Mouse (Mus musculus): ENCODE measurements around the gene Pcsk2. TPM values are rescaled to one million over a fixed set of nuclear protein-coding genes. Genes with fewer than 3 reads are reported as not detected.

Pcsk2 gene
- polyA plus RNA-seq, 1 experiment from 2014 or later = 1.4 TPM

DNA sequence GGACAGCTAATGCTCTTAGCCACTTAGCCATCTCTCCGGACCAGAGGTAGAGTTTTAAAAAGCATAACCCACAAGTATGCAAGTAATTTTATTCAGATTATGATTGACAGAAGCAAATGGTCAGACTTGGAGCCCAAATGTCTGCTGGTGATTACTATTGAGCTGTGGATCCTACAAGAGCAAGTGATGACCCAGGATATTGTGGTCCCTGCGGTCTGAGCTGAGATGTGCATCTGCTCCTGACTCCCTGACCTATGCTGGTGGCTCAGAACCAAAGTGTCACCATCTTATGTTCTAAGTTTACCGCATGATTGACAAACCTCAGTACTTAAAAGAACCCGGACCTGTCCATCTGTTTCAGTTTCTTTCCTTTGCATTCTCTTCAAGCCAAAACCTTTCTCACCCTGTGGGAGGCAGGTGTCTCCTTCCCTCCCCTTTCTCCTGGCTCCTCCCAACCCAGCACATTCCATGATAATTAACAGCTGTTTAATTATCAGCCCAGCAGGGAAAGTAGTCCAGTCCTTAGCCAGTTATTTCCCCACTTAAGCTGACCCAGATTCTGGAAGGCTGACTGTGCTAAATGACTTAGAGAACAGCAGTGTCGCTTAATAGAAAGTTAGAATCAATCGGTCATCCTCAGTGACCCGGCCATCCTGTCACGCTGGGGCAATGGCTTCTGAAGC lies 136.1 kb downstream of the Pcsk2 start:
- no peak overlapping the region for H3K4me2 ChIP-seq (ENCODE audit: low read depth, low read length)
- H3K36me3 ChIP-seq (ENCODE audit: control insufficient read depth, insufficient read depth, low read length) = no peaks in the 10 kb centered on the region
- no peaks in the 10 kb centered on the region for H3K4me1 ChIP-seq (ENCODE audit: control insufficient read depth, insufficient read depth, low read length)
- H3K9ac ChIP-seq (ENCODE audit: low read depth, low read length) = no peak overlapping the region
- H3K27ac ChIP-seq (ENCODE audit: low read length) = no peak overlapping the region
- H3K9me3 ChIP-seq (ENCODE audit: control insufficient read depth, low read length) = no peaks in the 10 kb centered on the region
- H3K4me3 ChIP-seq (ENCODE audit: low read length) = no peak overlapping the region
- no peak for ATAC-seq
- H3K27me3 ChIP-seq (replicated peaks; ENCODE audit: control insufficient read depth, insufficient read depth, low read length) = no peaks in the 10 kb centered on the region
- WGBS = 70% methylated on average over 8 of the region's 8 CpGs

DNA sequence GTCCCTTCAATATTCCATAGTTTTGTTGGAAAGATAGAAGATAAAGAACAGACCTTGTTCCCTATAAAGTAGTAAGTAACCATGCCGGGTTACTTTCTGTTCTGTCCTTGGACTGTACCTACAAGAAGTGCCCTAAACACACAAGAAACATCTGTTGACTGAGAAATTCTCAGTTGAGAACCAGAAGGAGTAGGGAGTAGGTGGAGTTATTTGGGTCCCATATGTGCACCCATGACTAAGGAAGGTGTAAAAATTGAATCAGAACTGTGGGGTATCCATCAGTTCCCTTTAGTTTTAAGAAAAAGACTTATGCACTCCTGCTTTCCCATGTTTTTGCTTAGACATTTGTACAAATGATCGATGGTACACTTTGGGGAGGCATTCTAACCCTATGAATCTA lies 137.6 kb downstream of the Pcsk2 start:
- H3K36me3 ChIP-seq (ENCODE audit: control insufficient read depth, insufficient read depth, low read length) = no peaks in the 10 kb centered on the region
- H3K4me3 ChIP-seq (ENCODE audit: low read length) = no peak overlapping the region
- no peak for ATAC-seq
- no peaks in the 10 kb centered on the region for H3K9me3 ChIP-seq (ENCODE audit: control insufficient read depth, low read length)
- no peak overlapping the region for H3K9ac ChIP-seq (ENCODE audit: low read depth, low read length)
- H3K4me1 ChIP-seq (ENCODE audit: control insufficient read depth, insufficient read depth, low read length) = no peaks in the 10 kb centered on the region
- H3K27me3 ChIP-seq (replicated peaks; ENCODE audit: control insufficient read depth, insufficient read depth, low read length) = no peaks in the 10 kb centered on the region
- H3K4me2 ChIP-seq (ENCODE audit: low read depth, low read length) = no peak overlapping the region
- H3K27ac ChIP-seq (ENCODE audit: low read length) = no peak overlapping the region
- WGBS = 91% methylated on average over 2 of the region's 2 CpGs

GRCm38 (mm10) chr2:143691244-143691643 lies 145.3 kb downstream of the Pcsk2 start:
- Histone ChIP-seq H3K9ac (ENCODE audit: low read depth, low read length) (no peak overlapping the region), H3K36me3 (ENCODE audit: control insufficient read depth, insufficient read depth, low read length) (no peaks in the 10 kb centered on the region), H3K4me1 (ENCODE audit: control insufficient read depth, insufficient read depth, low read length) (no peaks in the 10 kb centered on the region), H3K27ac (ENCODE audit: low read length) (no peak overlapping the region), H3K27me3 (replicated peaks; ENCODE audit: control insufficient read depth, insufficient read depth, low read length) (no peaks in the 10 kb centered on the region), H3K4me3 (ENCODE audit: low read length) (no peak overlapping the region), H3K4me2 (ENCODE audit: low read depth, low read length) (no peak overlapping the region), H3K9me3 (ENCODE audit: control insufficient read depth, low read length) (no peaks in the 10 kb centered on the region)
- WGBS = 65% methylated on average over 3 of the region's 3 CpGs
- ATAC-seq = no peak

- 62% methylated on average over 14 of the region's 14 CpGs for WGBS
- Histone ChIP-seq H3K27me3 (replicated peaks; ENCODE audit: control insufficient read depth, insufficient read depth, low read length) (no peaks in the 10 kb centered on the region), H3K4me2 (ENCODE audit: low read depth, low read length) (no peak overlapping the region), H3K36me3 (ENCODE audit: control insufficient read depth, insufficient read depth, low read length) (no peaks in the 10 kb centered on the region), H3K9me3 (ENCODE audit: control insufficient read depth, low read length) (no peaks in the 10 kb centered on the region), H3K27ac (ENCODE audit: low read length) (no peak overlapping the region), H3K4me3 (ENCODE audit: low read length) (no peak overlapping the region), H3K9ac (ENCODE audit: low read depth, low read length) (no peak overlapping the region), H3K4me1 (ENCODE audit: control insufficient read depth, insufficient read depth, low read length) (no peaks in the 10 kb centered on the region)
- no peak for ATAC-seq
Measured at GRCm38 (mm10) chr2:143696026-143696557, 150.1 kb downstream of the Pcsk2 start.

DNA sequence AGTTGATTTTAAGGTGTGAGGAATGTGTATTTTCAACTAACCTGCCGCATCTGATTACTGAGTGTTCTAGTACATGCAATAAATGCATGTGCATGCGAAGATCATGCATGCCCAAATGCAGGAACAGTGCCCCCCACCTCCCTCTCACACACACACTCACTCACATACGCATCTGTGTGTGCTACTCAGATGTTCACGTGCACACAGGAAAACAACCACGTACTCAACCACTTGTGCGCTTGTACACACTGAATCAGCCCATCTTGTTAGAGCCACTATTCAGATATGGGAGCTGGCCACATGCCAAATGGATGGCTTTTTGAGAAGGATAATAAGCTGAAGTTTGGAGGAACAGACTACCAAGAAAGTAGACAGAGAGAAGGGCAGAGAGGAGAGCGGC lies 150.7 kb downstream of the Pcsk2 start:
- Histone ChIP-seq H3K4me1 (ENCODE audit: control insufficient read depth, insufficient read depth, low read length) (no peaks in the 10 kb centered on the region), H3K27ac (ENCODE audit: low read length) (no peak overlapping the region), H3K4me3 (ENCODE audit: low read length) (no peak overlapping the region), H3K9me3 (ENCODE audit: control insufficient read depth, low read length) (no peaks in the 10 kb centered on the region), H3K4me2 (ENCODE audit: low read depth, low read length) (no peak overlapping the region), H3K27me3 (replicated peaks; ENCODE audit: control insufficient read depth, insufficient read depth, low read length) (no peaks in the 10 kb centered on the region), H3K36me3 (ENCODE audit: control insufficient read depth, insufficient read depth, low read length) (no peaks in the 10 kb centered on the region), H3K9ac (ENCODE audit: low read depth, low read length) (no peak overlapping the region)
- no peak for ATAC-seq
- 86% methylated on average over 7 of the region's 7 CpGs for WGBS

DNA sequence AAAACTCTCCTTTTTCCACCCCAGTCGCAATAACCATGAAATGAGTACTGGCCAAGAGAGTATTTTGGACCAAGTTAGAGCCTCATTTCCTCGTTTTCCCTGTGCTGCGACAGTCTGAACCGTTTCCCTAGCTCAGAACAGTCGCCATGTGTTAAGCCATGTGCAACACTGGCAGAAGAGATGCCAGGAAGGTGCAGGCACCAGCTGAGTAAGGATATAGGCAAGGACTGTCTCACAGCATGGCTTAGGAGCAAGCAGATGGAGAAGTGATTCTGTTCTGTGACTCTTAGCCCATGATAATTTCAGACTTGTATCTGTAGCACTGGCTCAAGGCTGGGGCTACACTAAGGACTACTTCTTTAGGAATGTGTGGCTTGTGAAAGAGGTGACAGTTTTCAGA lies 155.2 kb downstream of the Pcsk2 start:
- ATAC-seq = no peak
- 80% methylated on average over 5 of the region's 5 CpGs for WGBS
- H3K27me3 ChIP-seq (replicated peaks; ENCODE audit: control insufficient read depth, insufficient read depth, low read length) = no peaks in the 10 kb centered on the region

GRCm38 (mm10) chr2:143702931-143703344 lies 157.0 kb downstream of the Pcsk2 start:
- WGBS = 81% methylated on average over 3 of the region's 3 CpGs
- no peaks in the 10 kb centered on the region for H3K27me3 ChIP-seq (replicated peaks; ENCODE audit: control insufficient read depth, insufficient read depth, low read length)
- H3K27ac ChIP-seq (ENCODE audit: low read length) = no peak overlapping the region

More for the DNA sequence above, 155.2 kb downstream of the Pcsk2 start:
- Histone ChIP-seq H3K36me3 (ENCODE audit: control insufficient read depth, insufficient read depth, low read length) (no peaks in the 10 kb centered on the region), H3K4me2 (ENCODE audit: low read depth, low read length) (no peak overlapping the region), H3K4me3 (ENCODE audit: low read length) (no peak overlapping the region), H3K9me3 (ENCODE audit: control insufficient read depth, low read length) (no peaks in the 10 kb centered on the region), H3K4me1 (ENCODE audit: control insufficient read depth, insufficient read depth, low read length) (no peaks in the 10 kb centered on the region), H3K27ac (ENCODE audit: low read length) (no peak overlapping the region), H3K9ac (ENCODE audit: low read depth, low read length) (no peak overlapping the region)

DNA sequence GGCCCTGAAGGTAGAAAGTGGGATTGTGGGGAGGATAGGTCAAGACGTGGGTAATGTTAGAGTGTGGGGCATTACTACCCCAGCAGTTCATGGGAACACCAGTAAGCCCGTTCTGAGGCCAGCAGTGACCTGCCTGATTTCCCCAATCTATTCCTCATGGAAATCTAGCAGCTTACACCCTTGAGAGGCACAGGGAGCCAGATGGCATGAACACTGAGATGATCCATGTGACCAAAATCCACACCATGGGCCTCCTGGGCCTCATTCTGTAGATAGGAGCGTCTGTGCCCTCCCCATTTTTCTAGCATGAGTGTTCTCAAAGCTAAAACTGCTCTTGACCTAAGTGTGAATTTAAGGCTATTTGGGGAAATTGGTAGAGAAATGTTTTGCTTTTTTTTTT lies 162.2 kb downstream of the Pcsk2 start:
- H3K4me1 ChIP-seq (ENCODE audit: control insufficient read depth, insufficient read depth, low read length) = no peaks in the 10 kb centered on the region
- H3K4me3 ChIP-seq (ENCODE audit: low read length) = no peak overlapping the region
- WGBS = 83% methylated on average over 3 of the region's 3 CpGs
- no peak for ATAC-seq
- no peak overlapping the region for H3K27ac ChIP-seq (ENCODE audit: low read length)
- no peaks in the 10 kb centered on the region for H3K9me3 ChIP-seq (ENCODE audit: control insufficient read depth, low read length)
- H3K27me3 ChIP-seq (replicated peaks; ENCODE audit: control insufficient read depth, insufficient read depth, low read length) = no peaks in the 10 kb centered on the region
- no peak overlapping the region for H3K9ac ChIP-seq (ENCODE audit: low read depth, low read length)
- H3K36me3 ChIP-seq (ENCODE audit: control insufficient read depth, insufficient read depth, low read length) = no peaks in the 10 kb centered on the region
- no peak overlapping the region for H3K4me2 ChIP-seq (ENCODE audit: low read depth, low read length)

More at GRCm38 (mm10) chr2:143702931-143703344, 157.0 kb downstream of the Pcsk2 start:
- no peak overlapping the region for H3K4me2 ChIP-seq (ENCODE audit: low read depth, low read length)
- H3K36me3 ChIP-seq (ENCODE audit: control insufficient read depth, insufficient read depth, low read length) = no peaks in the 10 kb centered on the region
- no peak overlapping the region for H3K9ac ChIP-seq (ENCODE audit: low read depth, low read length)
- H3K4me1 ChIP-seq (ENCODE audit: control insufficient read depth, insufficient read depth, low read length) = no peaks in the 10 kb centered on the region
- no peak for ATAC-seq
- no peak overlapping the region for H3K4me3 ChIP-seq (ENCODE audit: low read length)
- no peaks in the 10 kb centered on the region for H3K9me3 ChIP-seq (ENCODE audit: control insufficient read depth, low read length)

GRCm38 (mm10) chr2:143709249-143709648 lies 163.3 kb downstream of the Pcsk2 start:
- WGBS = 19% methylated on average over 4 of the region's 4 CpGs
- Histone ChIP-seq H3K9me3 (ENCODE audit: control insufficient read depth, low read length) (no peaks in the 10 kb centered on the region), H3K9ac (ENCODE audit: low read depth, low read length) (no peak overlapping the region), H3K4me3 (ENCODE audit: low read length) (no peak overlapping the region), H3K36me3 (ENCODE audit: control insufficient read depth, insufficient read depth, low read length) (no peaks in the 10 kb centered on the region), H3K27me3 (replicated peaks; ENCODE audit: control insufficient read depth, insufficient read depth, low read length) (no peaks in the 10 kb centered on the region), H3K27ac (ENCODE audit: low read length) (no peak overlapping the region), H3K4me1 (ENCODE audit: control insufficient read depth, insufficient read depth, low read length) (no peaks in the 10 kb centered on the region), H3K4me2 (ENCODE audit: low read depth, low read length) (no peak overlapping the region)
- no peak for ATAC-seq

DNA sequence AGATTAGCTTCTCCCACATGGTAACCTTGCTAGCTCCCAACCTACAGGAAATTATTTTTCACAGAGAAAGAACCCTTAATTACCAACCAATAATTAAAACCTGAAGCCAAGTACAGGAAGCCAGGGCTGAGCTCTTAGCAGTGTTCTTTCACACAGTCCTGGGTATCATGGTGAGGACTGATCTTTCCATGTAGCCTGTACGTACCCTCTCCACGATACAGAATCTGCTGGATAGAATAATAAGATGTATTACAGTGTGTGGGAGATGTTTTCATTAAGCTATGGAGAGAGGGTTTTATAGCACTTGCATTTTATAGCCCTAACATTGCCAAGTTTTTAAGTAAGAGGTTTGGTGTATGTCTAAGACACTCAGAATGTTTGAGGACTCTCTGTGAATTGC lies 164.0 kb downstream of the Pcsk2 start:
- Histone ChIP-seq H3K4me2 (ENCODE audit: low read depth, low read length) (no peak overlapping the region), H3K27ac (ENCODE audit: low read length) (no peak overlapping the region), H3K9ac (ENCODE audit: low read depth, low read length) (no peak overlapping the region), H3K36me3 (ENCODE audit: control insufficient read depth, insufficient read depth, low read length) (no peaks in the 10 kb centered on the region), H3K4me3 (ENCODE audit: low read length) (no peak overlapping the region), H3K9me3 (ENCODE audit: control insufficient read depth, low read length) (no peaks in the 10 kb centered on the region), H3K27me3 (replicated peaks; ENCODE audit: control insufficient read depth, insufficient read depth, low read length) (no peaks in the 10 kb centered on the region), H3K4me1 (ENCODE audit: control insufficient read depth, insufficient read depth, low read length) (no peaks in the 10 kb centered on the region)
- WGBS = 69% methylated on average over 2 of the region's 2 CpGs
- no peak for ATAC-seq
